Mouse (Mus musculus): ENCODE data around the gene Slc38a4. TPM values are rescaled to one million over a fixed set of nuclear protein-coding genes. Genes with fewer than 3 reads are reported as not detected.

Slc38a4 gene
- polyA plus RNA-seq, 1 experiment from 2014 or later: 57.7 TPM

DNA sequence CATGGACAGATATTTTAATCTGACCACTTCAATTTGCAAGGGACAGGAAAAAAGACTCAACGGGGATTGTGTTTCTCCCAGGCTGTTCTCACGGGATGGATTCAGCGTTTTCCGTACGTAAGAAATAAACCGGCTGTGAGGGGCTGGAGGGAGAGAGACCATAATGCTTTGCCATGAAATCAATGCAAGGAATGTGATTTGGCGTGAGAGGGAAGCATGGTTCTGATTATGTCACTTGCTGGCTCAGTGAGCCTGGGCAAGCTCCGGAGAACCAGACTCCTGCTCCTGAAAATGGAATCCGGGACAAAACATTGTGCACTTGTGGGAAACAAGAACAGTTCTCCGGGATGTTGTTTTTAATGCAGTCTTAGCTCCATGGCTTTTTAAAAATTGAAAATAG, 92.0 kb downstream of the Slc38a4 start:
- 36% methylated on average over 10 of the region's 10 CpGs for WGBS
- no peak for ATAC-seq (ENCODE audit: insufficient number of reproducible peaks, insufficient read depth, low FRiP score, low TSS enrichment, low read depth)
- H3K4me2 ChIP-seq: peak overlapping the region; percentile 22; the same call in 1 of the 2 replicates

DNA sequence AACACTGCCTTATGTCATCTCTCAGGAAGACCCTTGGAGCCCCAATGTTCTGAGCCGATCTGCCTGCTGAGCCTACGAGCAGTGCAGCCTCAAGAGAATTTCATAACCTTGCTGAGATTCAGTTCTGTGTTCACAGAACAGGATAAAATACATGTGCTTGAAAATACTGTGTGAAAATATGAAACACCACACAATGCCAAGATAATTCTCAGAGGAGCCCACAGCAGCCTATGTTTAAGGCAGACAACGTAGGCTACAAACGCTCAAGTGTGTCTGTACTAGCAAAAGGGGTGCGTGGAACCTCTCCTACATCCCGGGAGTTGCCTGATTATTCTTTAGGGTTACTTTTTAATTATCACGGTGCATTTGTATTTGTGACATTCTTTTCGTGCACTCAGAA, 92.4 kb downstream of the Slc38a4 start:
- Histone ChIP-seq H3K27me3 (no peaks in the 10 kb centered on the region), H3K4me2 (peak overlapping the region; percentile 22; the same call in 1 of the 2 replicates), H3K36me3 (no peaks in the 10 kb centered on the region), H3K27ac (peak overlapping the region; percentile 62), H3K9me3 (no peaks in the 10 kb centered on the region), H3K4me3 (replicated peaks) (no peak overlapping the region), H3K9ac (replicated peaks) (no peak overlapping the region), H3K4me1 (replicated peaks) (0 out of 2 replicates have a peak, but pooled peaks cover 5% of the 10 kb centered on the region)
- WGBS: 73% methylated on average over 8 of the region's 8 CpGs
- no peak for ATAC-seq (ENCODE audit: insufficient number of reproducible peaks, insufficient read depth, low FRiP score, low TSS enrichment, low read depth)

More for the DNA sequence above, 92.0 kb downstream of the Slc38a4 start:
- H3K4me3 ChIP-seq (replicated peaks): no peak overlapping the region
- peak overlapping the region; percentile 62 for H3K27ac ChIP-seq
- no peaks in the 10 kb centered on the region for H3K27me3 ChIP-seq
- H3K36me3 ChIP-seq: no peaks in the 10 kb centered on the region
- 0 out of 2 replicates have a peak, but pooled peaks cover 5% of the 10 kb centered on the region for H3K4me1 ChIP-seq (replicated peaks)
- no peaks in the 10 kb centered on the region for H3K9me3 ChIP-seq
- no peak overlapping the region for H3K9ac ChIP-seq (replicated peaks)

DNA sequence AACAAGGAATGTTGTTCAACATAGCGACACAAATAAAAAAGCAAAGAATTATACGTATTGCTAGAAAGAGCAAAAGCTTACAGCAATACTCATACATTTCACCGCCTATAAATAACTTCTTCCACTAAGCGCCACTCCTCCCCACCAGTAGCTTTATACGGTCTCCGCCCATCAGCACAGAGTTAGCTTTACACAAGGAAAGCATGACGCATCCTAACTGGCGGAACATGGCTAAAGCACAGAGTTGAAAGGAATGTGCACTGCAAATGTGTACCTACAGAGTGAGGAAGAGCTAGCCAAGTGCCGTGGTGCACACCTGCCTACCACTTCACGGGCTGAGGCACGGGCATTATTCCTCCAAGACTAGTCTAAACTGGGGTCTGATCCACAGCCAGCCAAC, 95.4 kb downstream of the Slc38a4 start:
- WGBS: 95% methylated on average over 11 of the region's 11 CpGs
- Histone ChIP-seq H3K27me3 (no peaks in the 10 kb centered on the region), H3K4me2 (no peak overlapping the region), H3K27ac (no peak overlapping the region), H3K9me3 (no peaks in the 10 kb centered on the region), H3K9ac (replicated peaks) (no peak overlapping the region), H3K36me3 (no peaks in the 10 kb centered on the region), H3K4me1 (replicated peaks) (0 out of 2 replicates have a peak, but pooled peaks cover 5% of the 10 kb centered on the region), H3K4me3 (replicated peaks) (no peak overlapping the region)
- ATAC-seq (ENCODE audit: insufficient number of reproducible peaks, insufficient read depth, low FRiP score, low TSS enrichment, low read depth): no peak

DNA sequence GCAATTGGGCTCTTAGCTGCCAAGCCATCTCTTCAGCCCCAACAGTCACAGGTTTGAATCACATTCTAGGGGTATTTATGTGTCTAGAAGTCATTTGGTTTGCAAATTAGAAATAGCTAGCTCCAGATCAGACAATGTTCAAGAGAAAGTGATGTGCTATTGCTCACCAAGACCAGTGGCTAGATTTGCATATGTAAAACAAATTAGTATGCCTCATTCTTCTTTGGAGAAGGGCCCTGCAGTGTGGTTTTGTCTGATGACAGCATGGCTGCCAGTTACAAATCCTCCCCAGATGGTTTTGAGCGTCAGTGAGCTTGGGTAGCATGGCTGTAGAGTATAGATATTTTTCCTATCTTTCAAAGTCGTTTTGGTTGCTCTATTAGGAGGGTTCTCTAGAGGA, 96.5 kb downstream of the Slc38a4 start:
- ATAC-seq (ENCODE audit: insufficient number of reproducible peaks, insufficient read depth, low FRiP score, low TSS enrichment, low read depth): no peak
- Histone ChIP-seq H3K27me3 (no peaks in the 10 kb centered on the region), H3K4me3 (replicated peaks) (no peak overlapping the region), H3K4me2 (no peak overlapping the region), H3K36me3 (no peaks in the 10 kb centered on the region), H3K27ac (no peak overlapping the region), H3K9ac (replicated peaks) (no peak overlapping the region), H3K4me1 (replicated peaks) (0 out of 2 replicates have a peak, but pooled peaks cover 5% of the 10 kb centered on the region), H3K9me3 (no peaks in the 10 kb centered on the region)
- 71% methylated on average over 2 of the region's 2 CpGs for WGBS

DNA sequence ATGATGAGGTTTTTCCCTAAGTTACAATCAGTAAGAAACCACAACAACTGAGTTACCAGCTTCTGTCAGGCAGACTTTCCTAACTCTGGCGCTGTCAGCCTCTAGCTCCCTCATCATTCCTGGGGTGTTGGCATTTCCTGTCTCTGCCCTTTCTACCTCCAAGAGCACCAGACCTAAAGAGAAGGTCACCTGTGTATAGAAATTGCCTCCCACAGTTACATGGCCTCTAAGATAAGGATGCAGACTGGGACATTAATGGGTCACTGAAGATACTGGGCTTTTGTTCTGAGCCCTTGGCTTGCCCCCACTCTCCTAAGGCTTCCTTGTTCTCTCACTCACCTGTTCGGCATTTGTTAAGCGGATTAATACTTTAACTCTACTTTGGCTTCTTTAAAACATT, 99.1 kb downstream of the Slc38a4 start:
- Histone ChIP-seq H3K9me3 (no peaks in the 10 kb centered on the region), H3K4me1 (replicated peaks) (peaks cover 4% of the 10 kb centered on the region; the same call in 1 of the 2 replicates), H3K4me2 (no peak overlapping the region), H3K36me3 (no peaks in the 10 kb centered on the region), H3K27ac (no peak overlapping the region), H3K27me3 (no peaks in the 10 kb centered on the region), H3K4me3 (replicated peaks) (no peak overlapping the region), H3K9ac (replicated peaks) (no peak overlapping the region)
- ATAC-seq (ENCODE audit: insufficient number of reproducible peaks, insufficient read depth, low FRiP score, low TSS enrichment, low read depth): no peak
- 79% methylated on average over 3 of the region's 3 CpGs for WGBS

DNA sequence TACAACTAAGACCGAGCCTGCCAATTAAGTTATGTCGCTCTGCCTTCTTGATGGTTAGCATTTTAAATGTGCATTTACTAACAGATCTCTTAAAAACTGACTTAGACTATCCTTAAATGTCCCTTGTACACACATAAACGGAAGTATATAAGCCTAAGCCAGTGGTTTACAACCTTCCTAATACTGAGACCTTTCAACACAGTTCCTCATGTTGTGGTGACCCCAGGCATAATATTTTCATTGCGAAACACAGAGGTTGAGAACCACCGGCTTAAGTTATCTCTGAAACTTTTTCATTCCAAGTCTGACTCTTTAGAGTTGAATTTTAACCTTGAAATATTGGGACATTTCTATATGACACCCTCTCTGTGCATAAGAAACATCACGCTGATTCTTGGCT, 101.4 kb downstream of the Slc38a4 start:
- H3K4me2 ChIP-seq: no peak overlapping the region
- peaks cover 4% of the 10 kb centered on the region; the same call in 1 of the 2 replicates for H3K4me1 ChIP-seq (replicated peaks)
- no peaks in the 10 kb centered on the region for H3K9me3 ChIP-seq
- H3K36me3 ChIP-seq: no peaks in the 10 kb centered on the region
- no peak overlapping the region for H3K27ac ChIP-seq
- H3K4me3 ChIP-seq (replicated peaks): no peak overlapping the region
- no peak overlapping the region for H3K9ac ChIP-seq (replicated peaks)
- WGBS: 86% methylated on average over 6 of the region's 6 CpGs
- ATAC-seq (ENCODE audit: insufficient number of reproducible peaks, insufficient read depth, low FRiP score, low TSS enrichment, low read depth): no peak
- H3K27me3 ChIP-seq: no peaks in the 10 kb centered on the region

DNA sequence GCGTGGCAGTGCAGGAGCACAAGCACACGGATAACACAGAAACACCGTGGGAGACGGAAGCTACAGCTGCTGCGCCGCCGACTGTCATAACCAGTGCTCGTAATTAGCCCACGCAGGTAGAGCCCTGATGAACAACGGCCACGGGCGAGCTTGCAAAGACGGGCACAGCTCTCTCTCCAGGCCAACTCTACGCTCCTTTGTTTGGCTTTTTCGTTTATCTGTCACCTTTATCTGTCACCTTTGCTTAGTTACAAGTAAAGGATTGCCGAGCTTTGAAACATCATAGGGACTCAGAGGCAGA, 101.9 kb downstream of the Slc38a4 start:
- Histone ChIP-seq H3K27me3 (no peaks in the 10 kb centered on the region), H3K4me2 (peak overlapping the region; percentile 53), H3K9me3 (no peaks in the 10 kb centered on the region), H3K36me3 (no peaks in the 10 kb centered on the region), H3K27ac (peak overlapping the region; percentile 3; the same call in 1 of the 2 replicates), H3K4me3 (replicated peaks) (peak overlapping the region; percentile 27), H3K4me1 (replicated peaks) (peaks cover 4% of the 10 kb centered on the region; the same call in 1 of the 2 replicates), H3K9ac (replicated peaks) (peak overlapping the region; percentile 45; the same call in 1 of the 2 replicates)
- ATAC-seq (ENCODE audit: insufficient number of reproducible peaks, insufficient read depth, low FRiP score, low TSS enrichment, low read depth): no peak
- WGBS: 54% methylated on average over 16 of the region's 16 CpGs

DNA sequence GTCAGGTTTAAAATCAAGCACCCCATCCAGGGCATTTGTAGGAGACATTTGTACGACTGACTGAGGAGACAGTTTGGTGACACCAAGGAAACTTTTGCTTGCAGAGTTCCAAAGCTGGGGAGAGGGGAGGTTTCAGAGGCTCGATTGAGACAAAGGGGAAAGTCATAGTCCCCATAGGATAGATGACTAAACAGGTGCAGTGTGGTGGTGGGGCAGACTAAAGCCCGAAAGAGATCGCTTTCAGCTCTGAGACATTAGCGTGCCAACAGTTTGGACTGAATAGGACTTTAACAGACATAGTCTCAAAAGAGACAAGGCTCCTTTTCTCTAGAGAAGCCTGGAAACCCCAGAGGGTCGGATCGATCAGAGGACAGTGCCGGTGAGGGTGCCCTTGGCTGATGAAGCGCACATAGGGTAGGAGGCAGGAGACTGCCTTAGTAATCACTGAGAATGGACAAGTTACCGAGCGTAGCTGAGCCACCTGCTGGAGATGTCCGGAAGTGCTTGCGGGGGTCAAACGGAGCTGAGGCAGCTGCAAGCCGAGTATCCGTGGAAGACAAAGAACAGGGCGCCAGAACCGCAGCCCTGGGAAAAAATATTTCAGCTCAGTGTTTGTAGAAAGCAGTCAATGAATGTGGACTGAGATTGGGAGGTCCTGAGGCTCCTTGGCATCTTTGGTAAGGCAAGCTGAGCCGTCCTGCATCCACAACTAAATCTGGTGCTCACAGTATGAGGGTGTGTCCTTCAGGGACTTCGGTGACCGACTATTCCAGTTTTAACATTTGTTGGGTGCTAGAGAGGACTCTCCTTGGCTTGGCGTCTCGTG, 102.4 kb downstream of the Slc38a4 start:
- H3K36me3 ChIP-seq: no peaks in the 10 kb centered on the region
- 0 out of 2 replicates have a peak, but pooled peaks have one; percentile 42 for ATAC-seq (ENCODE audit: insufficient number of reproducible peaks, insufficient read depth, low FRiP score, low TSS enrichment, low read depth)
- peak overlapping the region; percentile 45; the same call in 1 of the 2 replicates for H3K9ac ChIP-seq (replicated peaks)
- peaks cover 4% of the 10 kb centered on the region; the same call in 1 of the 2 replicates for H3K4me1 ChIP-seq (replicated peaks)
- peak overlapping the region; percentile 53 for H3K4me2 ChIP-seq
- H3K27me3 ChIP-seq: no peaks in the 10 kb centered on the region
- H3K27ac ChIP-seq: peak overlapping the region; percentile 75
- peak overlapping the region; percentile 27 for H3K4me3 ChIP-seq (replicated peaks)
- 29% methylated on average over 23 of the region's 23 CpGs for WGBS
- no peaks in the 10 kb centered on the region for H3K9me3 ChIP-seq

- 47% methylated on average over 8 of the region's 8 CpGs for WGBS
- Histone ChIP-seq H3K27ac (peak overlapping the region; percentile 75; the same call in 1 of the 2 replicates), H3K9me3 (no peaks in the 10 kb centered on the region), H3K36me3 (no peaks in the 10 kb centered on the region), H3K4me3 (replicated peaks) (no peak overlapping the region), H3K27me3 (no peaks in the 10 kb centered on the region), H3K4me2 (no peak overlapping the region), H3K4me1 (replicated peaks) (peaks cover 4% of the 10 kb centered on the region; the same call in 1 of the 2 replicates), H3K9ac (replicated peaks) (no peak overlapping the region)
- ATAC-seq (ENCODE audit: insufficient number of reproducible peaks, insufficient read depth, low FRiP score, low TSS enrichment, low read depth): no peak
Measured at GRCm38 (mm10) chr15:96952488-96952887, 103.3 kb downstream of the Slc38a4 start.

- WGBS: 64% methylated on average over 5 of the region's 5 CpGs
- Histone ChIP-seq H3K9me3 (no peaks in the 10 kb centered on the region), H3K4me3 (replicated peaks) (no peak overlapping the region), H3K36me3 (no peaks in the 10 kb centered on the region), H3K4me2 (no peak overlapping the region), H3K27ac (no peak overlapping the region), H3K4me1 (replicated peaks) (peaks cover 4% of the 10 kb centered on the region; the same call in 1 of the 2 replicates), H3K27me3 (no peaks in the 10 kb centered on the region), H3K9ac (replicated peaks) (no peak overlapping the region)
- ATAC-seq (ENCODE audit: insufficient number of reproducible peaks, insufficient read depth, low FRiP score, low TSS enrichment, low read depth): no peak
Measured at GRCm38 (mm10) chr15:96951783-96952182, 104.0 kb downstream of the Slc38a4 start.

DNA sequence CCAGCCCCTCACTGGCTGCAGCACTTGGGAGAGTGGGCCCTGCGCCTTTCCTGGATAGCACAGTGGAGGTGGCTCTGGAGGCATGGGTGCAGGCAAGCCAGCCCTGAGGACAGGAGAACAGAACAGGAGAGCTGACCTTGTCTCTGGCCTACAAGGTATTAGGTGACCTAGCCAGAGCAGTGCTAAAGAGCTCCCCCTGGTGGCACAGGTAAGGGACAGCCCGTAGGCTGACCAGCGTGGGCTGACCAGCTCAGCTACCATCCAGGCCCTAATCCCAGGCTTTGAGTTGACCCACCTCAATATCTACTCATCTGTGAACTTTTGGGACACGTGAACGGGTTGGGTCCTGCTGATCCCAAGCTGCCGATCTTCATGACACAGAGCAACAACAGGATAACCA, 107.3 kb downstream of the Slc38a4 start:
- no peak overlapping the region for H3K9ac ChIP-seq (replicated peaks)
- H3K4me2 ChIP-seq: no peak overlapping the region
- no peak for ATAC-seq (ENCODE audit: insufficient number of reproducible peaks, insufficient read depth, low FRiP score, low TSS enrichment, low read depth)
- H3K27me3 ChIP-seq: no peaks in the 10 kb centered on the region
- no peak overlapping the region for H3K4me3 ChIP-seq (replicated peaks)
- H3K27ac ChIP-seq: no peak overlapping the region
- no peaks in the 10 kb centered on the region for H3K36me3 ChIP-seq
- no peaks in the 10 kb centered on the region for H3K9me3 ChIP-seq
- WGBS: 62% methylated on average over 6 of the region's 6 CpGs
- H3K4me1 ChIP-seq (replicated peaks): peaks cover 4% of the 10 kb centered on the region; the same call in 1 of the 2 replicates
